Mouse (Mus musculus): ENCODE results near the gene Serpind1.
A peak's percentile ranks its signal among the peaks of the same experiment; 100 is the strongest.

Serpind1 gene

GRCm38 (mm10) chr16:17331116-17331515 is at the start of gene Serpind1:
Gene Serpind1 (plus strand): TSS chr16:17331371.
- DNase-seq: no peak

GRCm38 (mm10) chr16:17283151-17283550 is 48.0 kb upstream of the Serpind1 start:
- no peak for DNase-seq

- DNase-seq: no peak
These were observed 44.1 kb upstream of the Serpind1 start for GRCm38 (mm10) chr16:17287103-17287502.

DNA sequence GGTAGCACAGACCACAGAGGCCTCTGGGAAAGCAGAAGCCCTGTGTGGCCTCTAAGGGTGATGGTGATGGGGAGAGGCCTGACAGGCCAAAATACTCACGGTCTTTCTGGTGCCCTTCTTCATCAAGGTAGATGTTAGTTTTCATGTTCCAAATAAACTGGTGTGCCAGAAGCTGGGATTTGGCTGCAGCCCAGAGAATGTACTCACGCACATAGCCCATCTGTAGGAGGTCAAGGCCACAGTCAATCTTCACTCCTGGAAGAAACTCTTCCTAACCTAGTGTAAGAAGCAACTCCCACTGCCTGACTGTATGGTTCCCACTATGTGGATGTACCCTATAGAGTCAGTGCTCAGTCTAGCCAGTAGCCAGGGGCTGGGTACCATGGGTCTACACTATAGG is 40.2 kb upstream of the Serpind1 start:
- no peak for DNase-seq

DNA sequence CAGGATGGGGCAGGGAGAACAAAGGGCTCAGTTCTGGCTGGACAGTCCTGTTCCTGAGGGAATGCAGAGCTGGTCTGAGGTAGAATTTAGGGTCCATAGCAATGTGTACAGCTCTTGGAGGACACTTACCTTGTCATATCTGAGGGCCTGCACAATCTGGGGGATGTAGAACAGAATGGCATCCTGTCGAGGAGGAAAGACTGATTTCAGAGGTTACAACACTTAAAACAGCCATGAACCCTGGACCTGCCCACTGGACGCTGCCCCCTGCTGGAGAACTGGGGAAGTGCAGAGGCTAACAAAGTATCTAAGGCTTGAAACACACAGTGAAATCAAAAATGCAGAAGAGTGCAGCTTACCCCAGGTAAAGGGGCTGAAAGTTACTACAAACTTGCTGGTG is 38.4 kb upstream of the Serpind1 start:
- DNase-seq: peak; percentile 77

DNA sequence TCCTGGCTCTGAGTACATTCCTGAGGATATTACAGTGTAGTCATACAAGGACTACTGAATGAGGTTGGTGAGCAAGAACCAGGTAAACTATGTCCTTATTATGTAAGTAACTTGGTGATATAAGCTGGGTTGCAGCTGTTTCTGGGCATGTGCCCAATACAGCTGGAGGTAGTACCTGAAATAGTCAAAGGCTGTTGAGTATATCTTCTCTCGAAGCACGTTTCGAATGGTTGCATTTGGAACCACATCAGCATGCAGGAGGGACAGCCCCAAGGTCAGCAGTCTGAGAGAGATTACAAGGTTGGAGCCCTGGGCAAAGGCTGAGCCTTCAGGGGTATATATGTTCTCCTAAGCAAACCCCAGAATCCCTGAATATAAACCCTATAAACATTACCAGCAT is 30.4 kb upstream of the Serpind1 start:
- no peak for DNase-seq

- no peak for DNase-seq
These were observed 27.5 kb upstream of the Serpind1 start for GRCm38 (mm10) chr16:17303521-17304245.

GRCm38 (mm10) chr16:17307461-17307860 is 23.7 kb upstream of the Serpind1 start:
- no peak for DNase-seq

DNA sequence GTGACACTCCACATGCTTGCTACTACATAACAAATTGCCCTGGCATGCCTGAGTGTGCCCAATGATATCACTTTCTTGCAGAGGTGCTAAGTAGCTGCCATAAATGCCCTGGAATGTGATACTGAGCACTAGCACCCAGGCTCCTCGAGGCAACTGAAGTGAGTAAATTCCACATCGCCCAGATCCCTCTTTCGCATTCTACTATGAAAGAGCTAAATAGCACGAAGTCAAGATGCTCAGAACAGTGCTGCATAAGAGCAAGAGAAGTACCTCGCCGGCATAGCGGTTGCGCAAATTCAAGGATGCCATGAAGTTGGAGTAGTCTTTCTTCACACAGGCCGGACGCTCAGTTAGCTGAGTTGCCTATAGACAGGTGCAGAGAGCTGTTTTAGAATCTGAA is 22.1 kb upstream of the Serpind1 start:
- no peak for DNase-seq

DNA sequence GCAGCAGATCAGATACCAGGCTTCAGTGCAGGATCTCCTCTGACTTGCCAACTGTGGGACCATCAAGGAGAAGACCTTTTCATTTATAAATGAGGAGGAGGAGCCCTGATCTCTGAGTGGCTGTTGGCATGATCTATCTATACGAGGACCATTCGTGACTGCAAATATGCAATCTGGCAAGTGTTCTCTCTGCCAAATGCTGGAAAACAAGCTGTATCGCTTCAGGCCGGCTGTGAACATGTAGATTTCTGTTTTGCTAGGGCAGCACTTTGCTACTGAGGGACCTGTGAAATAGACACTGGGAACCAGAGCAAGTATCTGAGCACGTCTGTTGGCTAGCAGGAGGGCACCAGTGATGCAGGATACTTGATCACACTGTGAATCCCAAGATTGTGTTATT is 18.6 kb upstream of the Serpind1 start:
- no peak for DNase-seq

DNA sequence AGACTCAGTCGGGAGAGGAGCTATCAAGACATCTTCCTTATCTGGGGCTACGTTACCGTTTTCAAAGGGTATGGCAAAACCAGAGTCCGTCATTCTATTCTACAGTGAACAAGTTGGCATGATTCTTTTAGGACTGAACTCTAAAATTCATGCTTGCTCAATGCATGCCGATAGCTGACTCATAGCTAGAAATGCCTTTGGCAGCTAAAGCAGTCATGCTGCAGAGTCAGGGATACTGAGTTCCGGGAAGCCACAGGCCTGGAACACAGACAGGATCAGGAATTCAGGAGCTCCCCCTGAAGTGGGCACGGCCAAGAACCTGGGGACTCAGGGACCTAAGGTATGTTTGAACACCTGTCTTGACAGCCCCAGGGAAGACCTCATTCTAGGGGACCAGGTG is 14.6 kb upstream of the Serpind1 start:
- DNase-seq: no peak

- DNase-seq: no peak
These were observed 9.7 kb upstream of the Serpind1 start for GRCm38 (mm10) chr16:17321481-17321880.

GRCm38 (mm10) chr16:17324745-17325144 is 6.4 kb upstream of the Serpind1 start:
- DNase-seq: no peak

DNA sequence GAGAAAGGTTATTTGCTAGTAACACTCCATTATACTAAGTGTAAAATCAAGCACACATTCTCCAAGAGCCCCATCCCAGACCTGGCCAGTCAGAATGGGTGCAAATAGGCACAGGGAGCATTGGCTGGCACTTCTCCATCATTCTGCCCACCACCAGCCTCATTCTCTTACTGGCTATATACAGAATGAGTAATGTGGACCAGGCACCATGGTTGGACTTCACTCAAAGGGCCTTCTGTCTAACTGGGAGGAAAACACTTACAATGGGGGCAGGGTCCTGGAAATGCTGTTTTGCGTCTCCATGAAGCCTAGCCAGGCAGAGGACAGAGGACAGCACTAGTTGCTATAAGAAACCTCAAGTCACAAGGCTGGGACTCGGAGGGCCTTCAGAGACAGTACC is 5.1 kb upstream of the Serpind1 start:
- DNase-seq: no peak

DNA sequence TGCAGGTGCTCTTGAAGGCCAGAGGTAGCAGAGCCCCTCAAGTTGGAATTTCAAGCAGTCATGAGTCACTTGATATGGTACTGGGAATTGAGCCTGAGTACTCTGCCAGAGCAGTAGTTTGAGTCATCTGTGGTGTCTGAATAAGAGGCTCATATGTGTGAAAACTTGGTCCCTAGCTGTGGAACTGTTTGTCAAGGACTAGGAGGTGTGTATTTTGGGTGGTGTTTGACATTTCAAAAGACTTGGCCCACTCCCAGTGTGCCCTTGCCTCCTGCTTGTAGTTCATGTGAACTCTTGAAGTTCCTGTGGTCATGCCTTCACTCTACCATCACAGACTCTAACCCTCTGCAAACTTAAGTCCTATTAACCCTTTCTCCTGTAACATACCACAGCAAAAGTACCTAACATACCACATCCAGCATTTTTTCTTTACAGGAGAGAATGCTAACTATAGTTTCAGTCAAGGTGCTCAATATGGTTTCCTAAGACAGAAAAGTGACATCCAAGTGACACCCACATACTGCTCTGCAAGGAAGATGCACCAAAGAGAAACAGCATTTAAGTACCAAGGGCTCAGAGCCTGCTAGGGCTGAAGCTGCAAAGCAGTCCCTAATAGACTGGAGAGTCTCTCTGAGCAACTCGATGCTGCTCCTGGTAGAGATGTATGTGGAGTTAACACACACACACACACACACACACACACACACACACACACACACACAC is 1.2 kb upstream of the Serpind1 start:
- no peak for DNase-seq

GRCm38 (mm10) chr16:17331855-17332254 is 684 bp downstream of the Serpind1 start:
- no peak for DNase-seq

DNA sequence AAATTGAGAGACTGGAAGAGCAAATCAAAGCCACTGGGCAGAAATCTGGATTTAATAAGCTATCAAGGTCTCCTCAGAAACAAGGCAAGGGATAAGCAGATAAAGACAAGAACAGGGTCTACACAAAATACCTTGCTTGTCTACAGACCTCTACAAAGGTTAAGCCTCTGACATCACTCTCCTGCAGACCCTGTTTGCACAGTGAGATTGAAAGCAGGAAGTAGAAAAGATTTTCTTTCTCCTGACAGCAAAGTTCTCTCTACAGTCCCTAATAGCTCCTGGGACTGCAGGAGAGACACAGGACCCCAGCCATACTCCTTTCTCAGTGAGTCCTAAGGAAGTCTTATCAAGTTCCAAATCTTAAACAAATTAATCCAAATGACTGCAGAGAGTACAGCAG is 3.4 kb downstream of the Serpind1 start:
- DNase-seq: no peak

- no peak for DNase-seq
These were observed 4.9 kb downstream of the Serpind1 start for GRCm38 (mm10) chr16:17336089-17336488.

GRCm38 (mm10) chr16:17339701-17340100 is 8.5 kb downstream of the Serpind1 start:
- DNase-seq: no peak

- DNase-seq: no peak
These were observed 9.5 kb downstream of the Serpind1 start for GRCm38 (mm10) chr16:17340705-17341104.

DNA sequence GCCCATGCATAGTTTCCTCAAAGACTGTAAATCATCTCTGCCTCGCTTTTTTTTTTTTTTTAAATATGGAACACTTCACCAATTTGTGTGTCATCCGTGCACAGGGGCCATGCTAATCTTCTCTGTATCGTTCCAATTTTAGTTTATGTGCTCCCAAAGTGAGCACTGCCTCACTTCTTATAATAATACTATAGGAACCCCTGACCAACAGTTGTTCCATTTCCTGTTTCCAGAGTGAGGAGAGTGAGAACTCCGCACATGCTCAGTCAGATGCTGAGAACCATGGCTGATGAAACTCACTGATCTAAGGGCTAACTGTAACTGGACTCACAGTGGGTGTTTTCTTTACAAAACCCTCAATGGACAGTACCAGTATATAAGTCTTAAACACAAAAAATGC is 10.7 kb downstream of the Serpind1 start:
- DNase-seq: no peak

GRCm38 (mm10) chr16:17345141-17345812 is 14.1 kb downstream of the Serpind1 start:
- DNase-seq: no peak

DNA sequence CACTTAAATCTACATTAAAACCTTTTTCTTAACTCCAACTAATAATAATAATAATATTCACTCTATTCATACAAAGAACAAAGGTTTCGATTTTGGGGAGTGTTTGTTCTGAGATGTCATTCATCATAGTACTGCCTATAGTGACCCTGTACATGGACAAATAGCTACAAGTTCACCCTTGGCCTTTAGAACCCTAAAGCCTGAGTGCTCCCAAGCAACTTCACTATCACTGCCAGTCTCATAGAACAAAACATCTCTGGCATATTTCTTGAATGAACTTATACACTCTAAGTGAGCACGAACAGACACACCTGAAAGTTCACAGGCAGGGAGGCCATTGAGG is 14.6 kb downstream of the Serpind1 start:
- no peak for DNase-seq

GRCm38 (mm10) chr16:17346766-17347165 is 15.6 kb downstream of the Serpind1 start:
- no peak for DNase-seq
